Mouse (Mus musculus) C2C12 (cell line): ENCODE results near the gene Ubr1.

ENCODE experiments used
- CEBPB ChIP-seq: IDR thresholded peaks from one replicate; pipeline ENCODE4 v1.6.1; 2011; ENCODE audit warnings: low read depth, mild to moderate bottlenecking, control low read depth, moderate library complexity
- CTCF ChIP-seq: IDR thresholded peaks from one replicate; pipeline ENCODE4 v1.5.1; 2011; ENCODE audit not compliant: control insufficient read depth, insufficient read depth, insufficient read length
- MAX ChIP-seq: IDR thresholded peaks from one replicate; pipeline ENCODE4 v1.6.1; 2011; ENCODE audit warnings: mild to moderate bottlenecking, control low read depth
- MYOD1 ChIP-seq: IDR thresholded peaks from one replicate; pipeline ENCODE4 v1.6.1; 2011; ENCODE audit warnings: low read depth; ENCODE audit not compliant: control insufficient read depth, insufficient read length
- USF1 ChIP-seq: IDR thresholded peaks from one replicate; pipeline ENCODE4 v1.6.1; 2011; ENCODE audit warnings: low read depth, mild to moderate bottlenecking, control low read depth, moderate library complexity

GRCm38 (mm10) chr2:121012676-121013075 is 42.2 kb upstream of the Ubr1 start:
- TF ChIP-seq CTCF: no peak
- no peak for TF ChIP-seq USF1
- no peak for TF ChIP-seq CEBPB
- no peak for TF ChIP-seq MYOD1
- no peak for TF ChIP-seq MAX
